Mouse (Mus musculus): ENCODE measurements around the gene Sfrp5.

The Sfrp5 gene

DNA sequence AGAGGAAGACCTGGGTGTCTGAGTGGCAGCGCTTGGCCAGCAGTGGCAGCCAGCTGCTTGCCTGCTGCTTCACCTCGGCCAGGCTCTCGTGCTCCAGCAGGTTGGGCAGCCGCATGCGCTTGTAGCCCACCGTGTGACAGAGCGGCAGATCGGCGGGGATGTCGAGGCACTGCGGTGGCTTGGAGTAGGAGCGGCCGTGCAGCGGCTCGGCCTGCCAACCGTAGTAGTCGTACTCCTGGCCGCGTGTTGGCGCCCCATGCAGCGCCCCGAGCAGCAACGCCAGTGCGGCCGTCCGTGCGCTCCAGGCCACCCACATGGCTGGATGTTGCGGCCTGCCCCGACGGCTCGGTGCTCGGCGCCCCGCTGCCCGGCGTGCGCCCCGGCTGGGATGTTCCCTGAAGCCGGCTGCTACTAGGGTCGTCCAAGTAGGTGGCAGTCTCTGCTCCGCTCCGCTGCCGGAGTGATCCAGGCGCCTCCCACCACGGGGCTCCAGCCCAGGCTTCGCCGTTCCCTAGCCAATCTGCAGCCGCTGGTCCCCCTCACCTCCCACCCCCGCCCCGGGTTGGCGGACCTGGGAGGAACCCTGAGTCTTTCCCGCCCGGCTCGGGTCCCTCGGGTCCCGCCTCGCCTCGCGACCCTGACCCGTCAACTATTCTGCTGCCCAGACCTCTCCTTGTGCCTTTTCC is at the start of gene Sfrp5:
Gene Sfrp5, minus strand, starts transcription at position 557 of the 686 bp plus-strand sequence.
- in situ Hi-C loops (cut with MboI): no loop called here

- in situ Hi-C loops (cut with MboI): no loop called here
These were observed 48.2 kb upstream of the Sfrp5 start for GRCm38 (mm10) chr19:42249976-42250914.

GRCm38 (mm10) chr19:42247519-42247918 is 45.5 kb upstream of the Sfrp5 start, which contains the start of gene Golga7b:
Golga7b (plus strand) TSS chr19:42247574.
- in situ Hi-C loops (cut with MboI): no loop called here

DNA sequence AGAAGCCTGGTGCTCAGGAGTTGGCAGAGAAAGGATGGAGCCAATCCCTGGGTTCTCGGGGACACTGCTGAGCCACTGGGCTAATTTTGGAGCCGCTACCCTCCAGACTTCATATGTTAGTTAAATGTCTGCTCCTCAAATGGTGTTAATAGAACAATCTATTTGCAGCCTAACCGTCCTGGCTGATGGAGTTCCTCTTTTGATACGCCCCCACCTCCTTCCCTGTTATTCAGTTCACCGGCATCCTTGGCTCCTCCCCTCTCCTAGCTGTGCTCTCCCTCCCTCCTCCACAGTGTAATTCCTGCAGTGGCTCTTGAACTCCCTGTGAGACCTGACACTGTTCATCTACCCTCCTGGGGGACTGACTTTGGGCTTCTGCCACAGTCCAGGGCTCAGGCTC is 44.6 kb upstream of the Sfrp5 start:
- in situ Hi-C loops (cut with MboI): no loop called here

DNA sequence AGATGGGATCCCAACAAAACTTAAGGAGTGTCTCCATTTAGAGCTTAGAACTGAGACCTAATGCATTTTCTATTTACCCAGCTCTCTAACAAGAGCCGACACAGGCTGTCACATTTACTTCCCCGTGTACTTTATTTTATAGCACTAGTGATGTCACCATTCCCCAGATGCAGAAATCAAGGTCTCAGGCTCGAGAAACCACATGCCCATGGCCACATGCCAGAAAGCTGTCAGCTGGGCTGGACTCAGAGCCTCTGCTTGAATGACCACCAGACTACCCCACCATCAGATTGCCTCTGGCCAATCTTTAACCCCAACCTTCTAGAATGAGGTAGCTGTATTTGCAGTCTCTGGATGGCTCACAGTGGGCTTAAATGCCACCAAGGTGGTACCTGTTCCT is 41.3 kb upstream of the Sfrp5 start:
- in situ Hi-C loops (cut with MboI): no loop called here

DNA sequence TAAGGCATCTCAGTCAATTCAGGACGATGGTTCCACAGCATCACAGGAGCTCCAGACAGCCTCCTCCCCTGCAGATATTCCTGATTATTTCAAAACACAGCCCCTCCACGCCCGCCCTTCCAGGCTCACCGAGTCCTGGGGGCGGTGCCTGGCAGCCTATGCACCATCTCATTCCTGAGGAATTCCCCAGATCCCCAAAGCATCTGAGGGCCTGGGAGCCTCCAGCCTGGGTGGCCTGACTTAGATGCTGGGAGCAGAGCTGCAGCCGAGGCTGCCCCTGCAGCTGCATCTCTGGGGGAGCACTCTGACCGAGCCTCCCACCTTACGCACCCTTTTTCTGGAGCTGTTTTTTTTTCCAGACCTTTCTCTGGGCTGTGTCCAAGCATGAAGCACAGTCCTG is 38.8 kb upstream of the Sfrp5 start:
- in situ Hi-C loops (cut with MboI): no loop called here

GRCm38 (mm10) chr19:42238341-42238715 is 36.3 kb upstream of the Sfrp5 start:
- in situ Hi-C loops (cut with MboI): no loop called here

- in situ Hi-C loops (cut with MboI): no loop called here
These were observed 35.7 kb upstream of the Sfrp5 start for GRCm38 (mm10) chr19:42237602-42238340.

GRCm38 (mm10) chr19:42230986-42231385 is 28.9 kb upstream of the Sfrp5 start:
- in situ Hi-C loops (cut with MboI): no loop called here

GRCm38 (mm10) chr19:42230288-42230568 is 28.2 kb upstream of the Sfrp5 start:
- in situ Hi-C loops (cut with MboI): no loop called here

DNA sequence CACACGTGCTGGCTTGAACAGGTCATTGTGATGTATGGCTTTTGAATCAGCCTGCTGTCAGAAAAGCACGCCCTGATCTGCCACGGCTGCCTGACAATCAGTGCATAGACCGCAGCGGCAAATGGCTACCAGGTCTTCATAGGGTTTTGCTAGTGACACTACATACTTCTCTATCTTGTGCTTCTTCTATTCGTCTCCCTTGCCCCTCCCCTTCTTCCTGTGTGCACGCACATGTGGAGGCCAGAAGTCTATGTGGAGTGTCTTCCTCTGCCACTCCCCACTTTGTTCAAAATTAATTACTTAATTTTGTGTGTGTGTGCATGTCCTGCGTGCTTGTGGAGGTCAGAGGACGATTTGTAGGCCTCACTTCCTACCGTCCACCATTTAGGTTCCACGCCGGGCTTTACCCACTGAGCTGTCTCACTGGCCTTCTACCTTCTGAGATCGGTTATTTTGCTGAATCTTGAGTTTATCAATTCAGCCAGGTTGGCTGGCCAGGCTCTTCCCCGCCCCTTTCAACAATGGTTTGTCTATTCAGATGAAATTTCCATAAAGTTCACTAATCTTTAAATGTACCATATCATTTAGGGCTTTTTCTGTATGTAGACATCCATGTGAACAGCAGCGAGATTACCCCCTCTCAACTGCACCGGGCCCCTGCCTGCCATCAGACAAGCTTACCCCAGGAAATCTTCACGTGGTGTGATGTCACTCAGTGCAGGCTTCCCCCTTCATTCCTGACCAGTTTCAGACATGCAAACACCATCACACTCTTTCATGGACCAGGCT is 27.6 kb upstream of the Sfrp5 start:
- in situ Hi-C loops (cut with MboI): no loop called here

GRCm38 (mm10) chr19:42226451-42226850 is 24.4 kb upstream of the Sfrp5 start:
- in situ Hi-C loops (cut with MboI): no loop called here

- in situ Hi-C loops (cut with MboI): no loop called here
These were observed 15.3 kb upstream of the Sfrp5 start for GRCm38 (mm10) chr19:42217374-42217763.

- in situ Hi-C loops (cut with MboI): no loop called here
These were observed 14.8 kb upstream of the Sfrp5 start for GRCm38 (mm10) chr19:42216699-42217373.

DNA sequence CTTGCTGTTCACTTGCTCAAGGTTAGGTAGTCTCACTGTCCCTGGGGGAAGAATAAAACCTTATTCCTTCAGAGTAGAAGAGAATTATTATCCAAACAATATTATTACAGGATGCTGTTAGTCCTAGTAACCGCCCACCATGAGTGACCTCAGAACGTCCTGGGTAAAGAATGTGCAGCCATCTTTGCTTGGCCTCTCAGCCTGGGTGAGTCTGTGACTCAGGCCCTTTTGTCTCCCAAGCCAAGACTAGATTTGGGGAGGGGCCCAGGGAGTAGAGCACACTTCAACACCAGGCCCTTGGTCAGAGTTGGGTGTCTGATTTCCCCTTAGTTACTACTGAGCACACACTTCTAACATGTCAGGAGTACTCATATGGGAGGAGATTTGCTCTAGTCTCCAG is 12.5 kb upstream of the Sfrp5 start:
- in situ Hi-C loops (cut with MboI): no loop called here

DNA sequence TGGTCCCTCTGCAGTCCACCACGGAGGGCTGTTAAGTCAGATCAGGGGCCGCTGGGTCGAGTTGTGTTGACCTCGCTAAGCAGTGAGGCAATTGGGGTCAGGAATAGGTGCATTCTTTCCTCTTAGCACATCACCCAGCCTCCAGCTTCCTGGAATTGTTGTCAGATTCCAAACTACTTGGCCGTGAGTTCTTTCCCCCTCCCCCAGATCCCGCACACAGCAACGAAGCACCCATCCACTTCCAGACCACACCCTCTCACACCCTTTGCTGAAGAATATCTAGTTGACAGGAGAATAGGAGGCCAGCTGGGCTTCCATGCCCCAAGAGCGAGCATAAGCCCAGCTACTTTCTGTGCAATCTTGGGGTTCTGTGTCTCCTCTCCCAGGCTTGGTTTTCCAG is 9.9 kb upstream of the Sfrp5 start:
- in situ Hi-C loops (cut with MboI): no loop called here

GRCm38 (mm10) chr19:42209976-42210375 is 7.9 kb upstream of the Sfrp5 start:
- in situ Hi-C loops (cut with MboI): no loop called here

DNA sequence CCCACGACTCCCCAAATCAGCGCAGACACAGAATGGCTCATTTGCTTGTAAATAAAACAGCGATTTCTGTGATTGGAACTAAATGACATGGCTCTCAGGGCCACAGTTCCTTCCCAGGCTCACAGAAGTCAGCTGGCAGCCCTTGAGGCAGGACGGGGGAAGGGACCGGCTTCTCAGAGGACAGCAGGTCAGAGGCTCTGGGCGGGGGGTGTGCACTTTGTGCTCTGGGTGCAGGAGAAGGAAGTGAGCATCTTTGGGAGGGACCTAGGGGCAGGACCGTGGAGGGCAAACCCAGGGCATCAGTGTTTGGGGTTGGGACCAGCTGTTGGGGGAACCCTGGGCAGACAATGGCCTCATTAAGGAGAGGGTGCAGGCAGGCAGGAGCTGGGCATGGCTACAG is 7.4 kb upstream of the Sfrp5 start:
- in situ Hi-C loops (cut with MboI): no loop called here

DNA sequence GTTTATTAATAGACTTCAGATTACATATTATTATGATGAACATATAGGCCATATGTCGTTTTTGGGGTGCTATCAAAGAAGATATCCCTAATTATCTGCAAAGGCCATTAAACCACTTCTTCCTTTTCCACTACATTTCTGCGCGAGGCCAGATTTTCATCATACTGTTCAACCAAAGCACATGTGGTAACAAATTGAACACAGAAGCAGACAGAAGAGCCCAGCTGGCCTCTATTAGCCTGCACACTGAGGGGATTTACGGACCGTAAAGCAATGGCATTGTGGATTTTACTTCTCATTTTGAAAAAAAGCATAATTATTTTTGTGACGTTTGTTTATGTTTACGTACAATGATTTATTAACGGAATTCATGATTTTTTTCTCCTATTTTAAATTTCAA is 3.1 kb upstream of the Sfrp5 start:
- in situ Hi-C loops (cut with MboI): no loop called here

DNA sequence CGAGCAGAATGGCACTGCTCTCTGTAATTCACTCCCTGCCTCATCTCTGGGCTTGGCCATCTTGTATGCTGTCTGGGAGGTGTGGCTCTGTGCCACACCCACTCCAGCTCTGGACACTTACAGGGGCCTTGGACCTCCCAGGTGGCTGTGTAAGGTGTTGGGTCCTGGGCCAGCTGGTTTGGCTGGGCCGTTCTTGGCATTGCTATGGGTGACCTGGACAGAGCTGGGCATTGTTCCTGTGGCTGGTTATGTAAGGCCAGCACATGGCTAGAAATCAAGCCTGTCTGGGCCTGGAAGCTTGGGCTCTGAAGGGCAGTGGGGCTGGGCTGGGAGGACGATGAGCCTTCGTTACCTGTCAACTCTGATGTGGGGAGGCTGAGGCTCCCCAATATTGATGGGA is 2.3 kb upstream of the Sfrp5 start:
- in situ Hi-C loops (cut with MboI): no loop called here

DNA sequence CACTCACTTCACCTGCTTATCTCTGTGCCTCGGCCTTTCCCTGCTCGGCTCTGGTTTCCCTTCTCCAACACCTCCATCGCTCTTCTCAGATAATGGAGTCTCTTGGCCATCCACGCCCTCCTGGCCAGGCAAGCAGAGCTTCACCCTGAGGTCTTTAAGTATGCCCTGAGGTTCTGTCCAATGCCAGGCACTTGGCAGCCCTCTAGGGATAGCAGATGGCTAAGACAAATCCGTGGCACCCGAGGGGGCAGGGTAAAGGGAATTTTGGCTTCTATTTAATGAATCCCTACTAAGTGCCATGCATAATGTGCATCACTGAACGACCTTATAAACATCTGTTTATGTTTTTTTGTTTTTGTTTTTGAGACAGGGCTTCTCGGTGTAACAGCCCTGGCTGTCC is 415 bp upstream of the Sfrp5 start:
- in situ Hi-C loops (cut with MboI): no loop called here
